Mouse (Mus musculus) cerebellum, postnatal 4 days (tissue): ENCODE measurements around the gene Gm26657.

ENCODE experiments used
- DNase-seq, 2 experiments: peaks; one replicate each; pipeline ENCODE4 v3.0.0; 2022; ENCODE audit warnings: low spot score in 2 of 2, mixed read lengths in 1 of 2

Gm26657 gene

GRCm38 (mm10) chr4:56740020-56740485 lies at the start of gene Gm26657:
Gene Gm26657 (plus strand): TSS chr4:56740070.
- DNase-seq, result no peak

DNA sequence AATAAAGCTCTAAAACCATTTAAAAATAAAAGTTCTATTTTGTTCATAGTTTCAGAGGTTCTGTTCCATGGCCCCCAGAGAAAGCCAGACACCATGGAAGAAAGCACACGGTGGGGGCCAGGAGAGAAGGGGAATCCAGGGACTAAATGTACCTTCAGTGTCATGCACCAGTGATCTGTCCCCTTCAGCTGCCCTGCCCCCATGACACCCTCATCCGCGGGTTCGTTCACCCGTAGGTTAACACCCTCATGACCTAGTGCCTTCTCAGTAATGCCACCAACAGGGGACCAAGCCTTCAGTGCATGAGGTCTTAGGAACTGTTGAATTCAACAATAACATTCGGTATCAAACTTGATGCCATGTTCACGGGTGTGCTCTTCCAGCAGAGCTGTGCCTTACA lies 43.5 kb upstream of the Gm26657 start:
- DNase-seq, result no peak

GRCm38 (mm10) chr4:56698671-56699070 lies 41.2 kb upstream of the Gm26657 start:
- no peak for DNase-seq

DNA sequence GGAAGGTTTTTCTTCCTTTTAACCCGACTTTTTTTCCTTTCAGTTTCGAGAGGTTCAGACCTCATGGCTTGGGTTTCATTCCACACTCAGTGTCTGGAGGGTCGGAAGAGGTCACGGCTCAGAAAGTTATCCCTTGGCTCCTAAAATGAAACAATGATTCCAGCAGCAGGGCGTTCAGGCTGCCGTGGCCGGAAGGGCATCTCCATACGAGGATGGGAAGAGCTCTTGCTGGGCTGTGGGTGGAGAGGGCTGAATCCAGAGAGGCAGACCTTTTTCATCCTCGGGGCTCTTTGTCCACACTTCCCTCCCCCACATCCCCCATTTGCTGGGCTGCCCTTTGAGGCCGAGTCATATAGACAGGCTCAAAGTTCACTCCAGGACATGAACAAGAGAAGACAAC lies 37.6 kb upstream of the Gm26657 start:
- DNase-seq, result no peak

DNA sequence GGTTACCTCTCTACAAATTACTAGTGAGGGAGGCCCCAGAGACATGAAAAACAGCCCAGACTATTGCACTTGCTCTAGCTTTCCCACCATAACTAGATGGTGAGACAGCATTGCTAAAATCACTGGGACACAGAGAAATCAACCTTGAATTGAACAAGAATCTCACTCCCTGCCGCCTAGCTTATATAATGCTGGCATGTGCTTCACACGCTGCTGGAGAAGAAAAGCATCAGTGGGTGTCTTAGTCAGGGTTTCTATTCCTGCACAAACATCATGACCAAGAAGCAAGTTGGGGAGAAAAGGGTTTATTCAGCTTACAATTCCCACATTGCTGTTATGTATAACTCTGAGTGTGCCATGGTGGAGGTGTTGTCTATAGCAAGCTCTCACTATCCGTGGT lies 26.7 kb upstream of the Gm26657 start:
- no peak for DNase-seq

GRCm38 (mm10) chr4:56716801-56717200 lies 23.1 kb upstream of the Gm26657 start:
- DNase-seq, result no peak

DNA sequence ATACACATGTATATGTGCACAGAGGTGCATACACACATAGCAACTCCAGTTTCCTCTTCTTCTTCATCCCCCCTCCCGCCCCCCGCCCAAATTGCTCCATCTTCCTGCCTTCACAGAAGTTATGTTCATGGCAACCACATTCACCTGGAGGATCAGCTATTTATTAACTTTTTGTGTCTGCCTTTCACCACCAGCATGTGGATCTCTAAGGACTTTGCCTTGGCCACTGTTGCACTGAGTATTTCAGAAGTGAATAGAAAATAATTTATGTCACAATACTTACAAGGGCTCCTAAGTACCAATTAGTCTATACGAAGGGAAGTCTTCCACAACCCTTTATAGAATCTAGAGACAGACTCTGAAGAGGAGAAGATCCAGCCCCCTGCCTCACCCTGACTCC lies 21.9 kb upstream of the Gm26657 start:
- DNase-seq, result no peak

DNA sequence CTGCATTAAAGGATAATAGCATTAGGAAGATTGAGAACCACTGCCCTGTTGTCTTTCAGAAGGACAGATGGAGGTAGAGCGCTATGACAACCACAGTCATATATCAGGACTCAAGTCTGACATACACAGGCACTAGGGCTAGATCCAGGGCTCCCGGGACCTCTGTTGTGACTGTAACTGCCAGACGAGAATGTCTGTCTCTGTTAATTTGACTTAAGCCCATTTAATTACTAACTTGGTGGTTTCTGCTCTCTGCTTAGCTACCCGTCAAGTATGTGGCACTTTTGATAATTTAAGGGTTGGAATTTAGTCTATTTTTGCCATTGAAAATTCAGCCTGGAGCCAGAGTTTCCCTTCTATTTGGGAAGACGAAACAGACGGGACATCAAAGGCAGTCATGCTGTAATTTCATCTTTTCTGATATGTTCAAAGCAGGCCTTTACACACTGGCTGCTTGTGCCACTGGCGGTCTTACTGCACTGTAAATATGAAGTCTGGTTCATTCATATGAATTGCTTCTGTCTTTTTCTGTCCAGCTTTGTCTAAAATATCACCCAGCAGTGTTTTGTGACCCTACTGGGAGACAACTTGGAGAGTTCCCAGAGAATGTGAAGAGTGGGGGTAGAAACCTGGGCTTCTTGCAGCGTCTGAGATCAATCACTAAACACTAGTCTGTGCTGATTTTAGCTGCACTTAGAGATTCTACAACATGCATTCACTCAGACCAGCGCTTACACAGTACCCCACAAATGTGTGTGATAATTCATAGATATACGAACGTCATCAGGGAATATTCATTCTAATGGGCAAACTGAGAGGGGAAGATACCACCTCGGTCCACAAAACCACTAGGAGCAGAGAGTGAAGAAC lies 21.1 kb upstream of the Gm26657 start:
- no peak for DNase-seq

GRCm38 (mm10) chr4:56719456-56719855 lies 20.4 kb upstream of the Gm26657 start:
- DNase-seq, result no peak

DNA sequence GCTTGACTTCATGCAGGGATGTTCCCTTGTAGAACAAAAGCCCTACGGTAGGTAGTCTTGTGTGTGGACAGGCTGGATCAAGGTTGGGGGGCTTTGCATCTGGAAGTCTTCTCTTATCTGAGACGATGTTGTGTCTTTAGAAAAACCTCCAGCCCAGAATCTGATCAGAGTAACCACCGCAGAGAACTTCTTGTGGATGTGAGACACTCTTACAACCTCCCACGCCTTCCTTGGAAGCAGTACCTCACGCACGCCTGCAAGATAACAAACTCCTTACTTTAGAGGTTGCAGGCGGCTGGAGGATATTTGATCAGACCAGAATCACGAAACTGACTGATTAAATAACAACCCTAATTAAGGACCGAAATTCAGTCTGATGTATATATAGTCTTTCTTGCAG lies 19.5 kb upstream of the Gm26657 start:
- no peak for DNase-seq

GRCm38 (mm10) chr4:56721469-56721868 lies 18.4 kb upstream of the Gm26657 start:
- peak in 1 of 2 experiments; percentile 42 for DNase-seq

- DNase-seq, result no peak
Observed at GRCm38 (mm10) chr4:56722346-56722745, 17.5 kb upstream of the Gm26657 start.

DNA sequence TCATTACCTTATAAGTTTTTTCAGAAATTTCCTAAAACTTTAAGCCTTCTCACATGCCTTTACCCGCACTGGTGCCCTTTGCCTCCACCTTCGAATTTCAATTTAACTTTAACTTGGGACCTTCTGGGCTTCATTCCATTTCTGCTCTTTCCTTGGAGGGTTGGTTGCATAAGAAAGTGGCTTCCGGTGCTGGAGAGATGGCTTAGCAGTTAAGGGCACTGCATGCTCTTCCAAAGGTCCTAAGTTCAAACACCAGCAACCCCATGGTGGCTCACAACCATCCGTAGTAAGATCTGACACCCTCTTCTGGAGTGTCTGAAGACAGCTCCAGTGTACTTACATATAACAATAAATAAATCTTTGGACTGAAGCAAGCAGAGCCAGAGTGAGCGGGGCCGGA lies 16.6 kb upstream of the Gm26657 start:
- no peak for DNase-seq

DNA sequence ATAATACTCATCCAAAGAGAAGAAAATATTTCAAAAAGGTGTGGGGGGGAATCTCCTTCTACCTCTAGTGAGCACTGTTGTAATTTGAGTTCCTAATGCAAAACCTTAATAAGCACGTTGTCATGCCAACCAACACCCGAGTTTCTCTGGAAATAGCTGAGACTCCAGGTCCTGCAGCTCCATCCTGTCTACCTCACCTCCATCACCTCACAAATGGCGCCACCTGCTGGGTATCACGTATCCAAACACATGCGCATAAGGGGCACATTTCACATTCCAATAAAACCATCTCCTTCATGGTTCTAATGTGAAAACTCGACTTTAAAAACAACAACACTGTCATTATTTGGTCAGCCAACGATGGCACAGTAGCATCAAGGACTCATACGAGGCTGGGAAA lies 14.0 kb upstream of the Gm26657 start:
- no peak for DNase-seq

DNA sequence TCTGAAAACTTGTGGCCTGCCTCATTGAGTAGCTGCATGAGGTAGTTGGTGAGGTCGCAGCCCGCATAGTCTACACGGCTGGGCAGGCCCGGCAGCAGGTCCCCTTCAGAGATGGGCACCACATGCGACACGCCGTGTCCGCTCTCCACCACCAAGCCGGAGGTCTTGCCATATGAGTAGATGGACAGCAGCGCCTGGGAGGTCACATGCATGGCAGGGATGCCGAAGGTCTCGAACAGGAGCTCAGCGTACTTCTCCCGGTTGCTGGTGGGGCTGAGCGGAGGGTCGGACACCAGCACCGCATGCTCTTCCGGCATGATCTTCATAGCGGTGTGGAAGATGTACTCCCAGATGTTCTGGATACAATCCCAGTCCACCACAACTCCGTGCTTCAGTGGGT lies 741 bp downstream of the Gm26657 start:
- no peak for DNase-seq

DNA sequence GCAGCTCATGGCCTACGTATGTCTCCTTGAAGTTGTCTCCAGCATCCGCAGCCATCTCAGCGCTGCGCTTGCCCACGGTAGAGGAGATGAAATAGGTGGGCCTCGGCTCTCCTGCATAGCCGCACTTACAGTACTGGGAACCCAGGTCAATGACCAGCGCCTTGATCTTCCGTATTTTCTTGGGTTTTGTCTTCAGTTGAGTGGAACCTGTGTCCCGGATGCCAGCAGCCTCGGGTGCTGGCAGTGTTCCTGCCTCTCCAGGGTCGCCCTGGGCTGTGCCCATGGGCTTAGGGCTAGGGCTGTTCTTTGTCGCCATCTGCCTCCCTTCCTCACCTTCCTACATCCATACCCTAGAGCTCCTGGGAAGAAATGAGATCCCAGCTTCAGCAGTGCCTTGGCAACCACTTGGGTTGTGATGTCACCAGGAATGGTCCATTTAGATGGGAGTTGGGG lies 1.2 kb downstream of the Gm26657 start, which contains the start of gene Actl7b:
Actl7b (minus strand) TSS at position 403 of the 453 bp plus-strand sequence.
- DNase-seq, result no peak

GRCm38 (mm10) chr4:56742698-56743097 lies 2.8 kb downstream of the Gm26657 start:
- no peak for DNase-seq

GRCm38 (mm10) chr4:56743363-56744195 lies 3.7 kb downstream of the Gm26657 start, which contains the start of gene Actl7a:
Gene Actl7a (plus strand): TSS chr4:56743413.
- DNase-seq, result no peak

DNA sequence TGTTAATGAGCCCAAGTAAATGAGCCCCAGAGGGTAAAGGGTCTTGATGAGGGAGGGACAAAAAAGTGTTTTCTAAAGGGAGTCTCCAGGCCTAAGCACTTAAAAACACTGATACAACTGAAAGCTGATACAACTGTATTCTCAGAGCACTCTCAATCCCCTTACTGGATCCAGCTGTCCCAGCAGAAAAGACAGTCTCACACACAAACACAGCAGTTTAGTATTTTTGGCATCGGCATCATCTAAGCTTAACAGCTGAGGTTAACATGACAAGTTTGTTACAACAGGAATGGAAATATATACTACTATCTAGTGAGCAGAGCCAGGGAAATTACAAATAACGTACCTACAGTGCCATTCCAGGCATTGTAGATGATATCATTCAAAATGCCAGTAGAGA lies 6.5 kb downstream of the Gm26657 start:
- no peak for DNase-seq

- DNase-seq, result no peak
Observed at GRCm38 (mm10) chr4:56747456-56747855, 7.6 kb downstream of the Gm26657 start.

GRCm38 (mm10) chr4:56756021-56756420 lies 16.2 kb downstream of the Gm26657 start:
- no peak for DNase-seq

- no peak for DNase-seq
Observed at GRCm38 (mm10) chr4:56756966-56757600, 17.2 kb downstream of the Gm26657 start.
